Mouse (Mus musculus) myocyte (in vitro differentiated cells): ENCODE measurements around the gene Wdr59. TPM values are rescaled to one million over a fixed set of nuclear protein-coding genes. Genes with fewer than 3 reads are reported as not detected.

Source experiments
- H3K27me3 ChIP-seq: one replicate; pipeline ENCODE4 v1.6.1; 2011; ENCODE audit not compliant: control insufficient read depth, insufficient read depth, insufficient read length
- H3K36me3 ChIP-seq: one replicate; pipeline ENCODE4 v1.6.1; 2011; ENCODE audit not compliant: control insufficient read depth, insufficient read depth
- H3K4me2 ChIP-seq: one replicate; pipeline ENCODE4 v1.6.1; 2011; ENCODE audit warnings: low read depth, control low read depth
- H3K4me3 ChIP-seq: one replicate; pipeline ENCODE4 v1.5.1; 2011; ENCODE audit warnings: mild to moderate bottlenecking, control low read depth, moderate library complexity
- H3K79me2 ChIP-seq: one replicate; pipeline ENCODE4 v1.6.1; 2011; ENCODE audit not compliant: control insufficient read depth, insufficient read depth
- H3ac ChIP-seq: one replicate; pipeline ENCODE4 v1.6.1; 2011; ENCODE audit not compliant: control insufficient read depth, insufficient read length
- CEBPB ChIP-seq: IDR thresholded peaks from 2 replicates; pipeline ENCODE4 v1.6.1; 2011; ENCODE audit warnings: mild to moderate bottlenecking, moderate library complexity; ENCODE audit not compliant: poor library complexity, insufficient read depth, severe bottlenecking
- E2F4 ChIP-seq: IDR thresholded peaks from one replicate; pipeline ENCODE4 v1.6.1; 2011; ENCODE audit warnings: mild to moderate bottlenecking, control low read depth, moderate library complexity; ENCODE audit not compliant: insufficient read depth
- MAX ChIP-seq: IDR thresholded peaks from one replicate; pipeline ENCODE4 v1.6.1; 2011; ENCODE audit warnings: low read depth, mild to moderate bottlenecking, control low read depth
- MYOD1 ChIP-seq, 3 experiments: IDR thresholded peaks; one replicate each; pipeline ENCODE4 v1.6.1; 2011; ENCODE audit warnings: control low read depth in 2 of 3, low read depth in 2 of 3, mild to moderate bottlenecking in 2 of 3, moderate library complexity in 1 of 3; ENCODE audit not compliant: insufficient read length in 2 of 3, control insufficient read depth in 1 of 3
- MYOG ChIP-seq, 3 experiments: IDR thresholded peaks; one replicate each; pipeline ENCODE4 v1.6.1; 2011; ENCODE audit warnings: control low read depth in 2 of 3, low read depth in 2 of 3, mild to moderate bottlenecking in 2 of 3; ENCODE audit not compliant: insufficient read length in 2 of 3, control insufficient read depth in 1 of 3, insufficient read depth in 1 of 3
- POLR2A ChIP-seq: IDR thresholded peaks from one replicate; pipeline ENCODE4 v1.6.1; 2011; ENCODE audit warnings: low read depth, mild to moderate bottlenecking, control low read depth, moderate library complexity; ENCODE audit not compliant: insufficient read length
- POLR2AphosphoS2 ChIP-seq: IDR thresholded peaks from one replicate; pipeline ENCODE4 v1.6.1; 2011; ENCODE audit warnings: low read depth, control low read depth; ENCODE audit not compliant: insufficient read length
- REST ChIP-seq: IDR thresholded peaks from one replicate; pipeline ENCODE4 v1.6.1; 2011; ENCODE audit warnings: mild to moderate bottlenecking, control low read depth, moderate library complexity; ENCODE audit not compliant: insufficient read depth, insufficient read length
- SRF ChIP-seq: IDR thresholded peaks from one replicate; pipeline ENCODE4 v1.6.1; 2011; ENCODE audit warnings: low read depth; ENCODE audit not compliant: control insufficient read depth, insufficient read length
- TCF12 ChIP-seq: IDR thresholded peaks from one replicate; pipeline ENCODE4 v1.6.1; 2011; ENCODE audit warnings: mild to moderate bottlenecking, control low read depth; ENCODE audit not compliant: poor library complexity, insufficient read depth, severe bottlenecking
- TCF3 ChIP-seq: IDR thresholded peaks from one replicate; pipeline ENCODE4 v1.6.1; 2011; ENCODE audit warnings: low read depth, control low read depth; ENCODE audit not compliant: insufficient read length
- USF1 ChIP-seq: IDR thresholded peaks from one replicate; pipeline ENCODE4 v1.6.1; 2011; ENCODE audit warnings: low read depth, mild to moderate bottlenecking, control low read depth, moderate library complexity
- polyA plus RNA-seq: library from polyadenylated mRNA; unstranded; fragments of >200 nt; fragmentation: generic; extraction: Trizol; gene quantifications from one replicate; pipeline ENCODE4 v1.2.1, GENCODE M21; 2012; ENCODE audit warnings: missing spikeins

Gene Wdr59
- polyA plus RNA-seq, 1 experiment: 10.2 TPM

- Histone ChIP-seq H3ac (no peak overlapping the region), H3K4me2 (no peak overlapping the region), H3K27me3 (no peaks in the 10 kb centered on the region)
These were observed 6.2 kb upstream of the Wdr59 start for GRCm38 (mm10) chr8:111528071-111528470.

DNA sequence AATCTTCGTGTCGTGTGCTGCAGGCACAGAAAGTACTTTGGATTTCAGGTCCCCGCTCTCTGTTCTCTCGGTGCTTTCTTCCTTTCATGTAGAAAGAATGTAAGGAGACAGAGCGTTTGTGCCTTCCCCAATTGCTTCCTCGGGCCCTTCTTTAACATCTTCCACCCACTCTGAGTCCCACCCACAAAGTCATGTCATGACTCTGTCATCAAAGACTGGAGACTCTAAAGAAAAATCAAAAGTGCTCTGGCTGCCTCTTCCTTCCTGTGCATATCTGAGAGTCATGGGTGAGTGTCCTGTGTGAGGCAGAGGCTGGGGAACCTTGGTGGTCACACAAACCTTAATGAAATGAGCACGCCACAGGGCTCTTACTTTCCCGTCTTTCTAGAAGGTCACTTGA is 5.3 kb upstream of the Wdr59 start:
- Histone ChIP-seq H3K36me3 (no peaks in the 10 kb centered on the region), H3K4me3 (no peak overlapping the region), H3K27me3 (no peaks in the 10 kb centered on the region), H3K79me2 (no peaks in the 10 kb centered on the region), H3K4me2 (peak overlapping the region; percentile 13), H3ac (no peak overlapping the region)
- TF ChIP-seq USF1 (no peak), POLR2A (no peak), MYOD1 (IDR thresholded peaks at IDR 0.05; ENCODE audit: control insufficient read depth in 1 of 3, insufficient read length in 2 of 3, low read depth in 2 of 3) (no peak)

More at GRCm38 (mm10) chr8:111528071-111528470, 6.2 kb upstream of the Wdr59 start:
- no peaks in the 10 kb centered on the region for H3K36me3 ChIP-seq
- H3K79me2 ChIP-seq: no peaks in the 10 kb centered on the region
- no peak for TF ChIP-seq REST
- no peak for TF ChIP-seq SRF
- no peak for TF ChIP-seq E2F4
- no peak for TF ChIP-seq POLR2A
- no peak for TF ChIP-seq MYOG (IDR thresholded peaks at IDR 0.05; ENCODE audit: control insufficient read depth in 1 of 3, insufficient read depth in 1 of 3, insufficient read length in 2 of 3, low read depth in 2 of 3)
- TF ChIP-seq MAX: no peak
- no peak for TF ChIP-seq TCF12
- no peak for TF ChIP-seq MYOD1 (IDR thresholded peaks at IDR 0.05; ENCODE audit: control insufficient read depth in 1 of 3, insufficient read length in 2 of 3, low read depth in 2 of 3)
- no peak for TF ChIP-seq TCF3
- no peak for TF ChIP-seq CEBPB
- TF ChIP-seq USF1: no peak
- TF ChIP-seq POLR2AphosphoS2: no peak
- H3K4me3 ChIP-seq: no peak overlapping the region

DNA sequence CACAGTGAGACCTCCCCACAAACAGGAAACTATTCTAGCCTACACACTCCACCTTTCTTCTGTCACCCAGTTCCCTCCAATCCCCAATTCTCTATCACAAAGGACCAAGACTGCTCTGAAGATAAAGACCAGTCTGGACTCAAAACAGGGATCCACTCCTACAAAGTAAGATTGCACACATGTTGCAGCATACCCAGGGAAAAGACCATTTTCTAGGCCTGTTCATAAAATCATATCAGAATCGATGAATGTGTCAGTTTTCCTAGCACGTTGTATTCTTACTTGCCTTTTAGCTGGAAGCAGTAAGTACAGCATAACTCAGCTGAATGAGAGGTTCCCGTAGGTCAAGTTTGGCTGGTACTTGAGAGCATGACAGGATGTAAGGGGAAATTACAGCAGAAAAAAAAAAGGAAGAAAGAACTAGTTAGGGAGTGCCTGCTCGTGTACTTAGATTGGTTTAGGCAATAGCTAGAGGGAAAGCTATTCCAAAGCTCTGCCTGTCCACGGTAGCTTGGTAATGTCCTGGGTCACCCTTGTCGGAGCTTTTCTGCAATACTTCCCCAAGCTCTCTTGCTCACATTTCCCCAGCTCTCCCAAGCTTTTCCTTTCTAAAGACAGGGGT is 4.6 kb upstream of the Wdr59 start:
- Histone ChIP-seq H3K4me3 (no peak overlapping the region), H3K4me2 (peak overlapping the region; percentile 13), H3K79me2 (peaks cover 2% of the 10 kb centered on the region), H3K27me3 (no peaks in the 10 kb centered on the region), H3ac (no peak overlapping the region), H3K36me3 (no peaks in the 10 kb centered on the region)
- TF ChIP-seq CEBPB (peak; percentile 76), POLR2AphosphoS2 (no peak), POLR2A (no peak)

DNA sequence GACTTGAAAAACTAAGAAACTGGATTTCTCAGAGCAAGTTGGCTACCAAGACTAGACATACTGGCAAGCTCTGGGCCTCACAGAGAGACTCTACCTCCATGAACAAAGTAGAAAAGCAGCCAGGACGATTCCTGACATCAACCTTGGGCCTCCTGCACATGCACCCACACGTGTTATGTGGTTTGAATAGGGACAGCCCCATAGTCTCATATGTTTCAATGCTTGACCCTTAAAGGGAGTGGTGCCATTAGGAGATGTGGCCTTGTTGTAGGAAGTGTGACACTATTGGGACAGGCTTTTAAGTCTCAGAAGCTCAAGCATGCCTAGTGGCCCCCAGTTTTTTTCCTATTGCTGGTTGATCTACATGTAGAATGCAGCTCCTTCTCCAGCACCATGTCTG is 4.4 kb downstream of the Wdr59 start:
- H3K4me2 ChIP-seq: no peak overlapping the region

GRCm38 (mm10) chr8:111516451-111517035 is 5.3 kb downstream of the Wdr59 start:
- TF ChIP-seq TCF12 (no peak), MAX (no peak), CEBPB (no peak), POLR2A (no peak), POLR2AphosphoS2 (no peak), USF1 (no peak), TCF3 (no peak), REST (no peak), E2F4 (no peak), MYOG (IDR thresholded peaks at IDR 0.05; ENCODE audit: control insufficient read depth in 1 of 3, insufficient read depth in 1 of 3, insufficient read length in 2 of 3, low read depth in 2 of 3) (no peak)
- no peak overlapping the region for H3K4me3 ChIP-seq
- peaks cover 4% of the 10 kb centered on the region for H3K36me3 ChIP-seq
- no peak overlapping the region for H3ac ChIP-seq
- H3K4me2 ChIP-seq: no peak overlapping the region
- H3K79me2 ChIP-seq: peaks cover 43% of the 10 kb centered on the region
- no peaks in the 10 kb centered on the region for H3K27me3 ChIP-seq

More for the DNA sequence above, 4.4 kb downstream of the Wdr59 start:
- TF ChIP-seq REST: no peak
- peaks cover 4% of the 10 kb centered on the region for H3K36me3 ChIP-seq
- no peaks in the 10 kb centered on the region for H3K27me3 ChIP-seq
- H3ac ChIP-seq: no peak overlapping the region
- H3K79me2 ChIP-seq: peaks cover 40% of the 10 kb centered on the region
- H3K4me3 ChIP-seq: no peak overlapping the region

DNA sequence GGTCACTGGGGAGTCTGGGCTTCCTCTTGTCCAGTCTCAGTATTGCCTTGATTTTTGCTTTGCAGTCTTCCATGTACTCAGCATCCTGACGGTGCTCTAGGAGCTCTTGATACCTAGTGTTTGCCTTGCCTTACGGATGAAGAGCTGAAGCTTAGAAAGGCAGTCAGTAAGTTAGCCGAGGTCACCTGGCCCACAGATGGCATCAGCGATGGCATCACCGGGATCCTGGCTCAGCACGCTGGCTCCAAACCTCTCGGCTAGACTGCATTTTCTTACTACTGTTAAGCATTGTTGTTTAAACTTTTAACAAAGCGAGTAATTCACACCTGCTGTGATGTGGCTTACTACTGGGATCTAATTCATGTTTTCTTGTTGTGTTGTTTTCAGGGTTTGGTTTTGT is 8.4 kb downstream of the Wdr59 start:
- no peak overlapping the region for H3K4me2 ChIP-seq
- H3K36me3 ChIP-seq: peaks cover 4% of the 10 kb centered on the region
- H3K27me3 ChIP-seq: no peaks in the 10 kb centered on the region
- H3K79me2 ChIP-seq: peaks cover 35% of the 10 kb centered on the region
- no peak overlapping the region for H3K4me3 ChIP-seq
- TF ChIP-seq E2F4 (no peak), MYOG (IDR thresholded peaks at IDR 0.05; ENCODE audit: control insufficient read depth in 1 of 3, insufficient read depth in 1 of 3, insufficient read length in 2 of 3, low read depth in 2 of 3) (no peak), MAX (no peak), POLR2A (no peak), SRF (no peak), MYOD1 (IDR thresholded peaks at IDR 0.05; ENCODE audit: control insufficient read depth in 1 of 3, insufficient read length in 2 of 3, low read depth in 2 of 3) (no peak), USF1 (no peak)
- no peak overlapping the region for H3ac ChIP-seq
